Mouse (Mus musculus) CD8-positive naive resting alpha-beta T cell, adult 2 months (primary cell): Measurements from ENCODE around the gene Acd.

ENCODE experiments used
- DNase-seq, 2 experiments: peaks; one replicate each; pipeline ENCODE4 v3.0.0; 2022; ENCODE audit warnings: low read depth in 2 of 2, low spot score in 2 of 2

Acd gene

GRCm38 (mm10) chr8:105648929-105649328 lies 52.0 kb downstream of the Acd start:
- DNase-seq = no peak
